Mouse (Mus musculus) liver, adult 2 months (tissue): ENCODE results near the gene Neto2.

Source experiments
- CTCF ChIP-seq: fragments of 200-500 bp; IDR thresholded peaks from 2 replicates; pipeline ENCODE4 v1.5.1; 2011; ENCODE audit warnings: low read depth, low read length, control low read depth
- POLR2A ChIP-seq: fragments of 200-500 bp; IDR thresholded peaks from 2 replicates; pipeline ENCODE4 v1.6.1; 2011; ENCODE audit warnings: low read length, control low read depth; ENCODE audit not compliant: insufficient read depth; ENCODE audit errors: extremely low read depth

- no peak for TF ChIP-seq POLR2A
- TF ChIP-seq CTCF, result no peak
Observed at GRCm38 (mm10) chr8:85594983-85595382, 105.7 kb downstream of the Neto2 start.
